Mouse (Mus musculus) testis, adult 2 months (tissue): ENCODE results near the gene Gm20869.
"Not testable (repeated sequence)": the region's sequence is repeated elsewhere in the genome, so short reads cannot be mapped to it uniquely, and the experiment has no call there.

Experiments used
- CTCF ChIP-seq: fragments of 200-500 bp; IDR thresholded peaks from 2 replicates; pipeline ENCODE4 v1.5.1; 2012; ENCODE audit warnings: low read depth, mild to moderate bottlenecking, inconsistent platforms, low read length, moderate library complexity; ENCODE audit not compliant: control insufficient read depth, insufficient read depth, insufficient replicate concordance
- POLR2A ChIP-seq: fragments of 200-500 bp; IDR thresholded peaks from 2 replicates; pipeline ENCODE4 v1.6.1; 2012; ENCODE audit warnings: low read depth, mild to moderate bottlenecking, inconsistent platforms, low read length, moderate library complexity; ENCODE audit not compliant: control insufficient read depth

DNA sequence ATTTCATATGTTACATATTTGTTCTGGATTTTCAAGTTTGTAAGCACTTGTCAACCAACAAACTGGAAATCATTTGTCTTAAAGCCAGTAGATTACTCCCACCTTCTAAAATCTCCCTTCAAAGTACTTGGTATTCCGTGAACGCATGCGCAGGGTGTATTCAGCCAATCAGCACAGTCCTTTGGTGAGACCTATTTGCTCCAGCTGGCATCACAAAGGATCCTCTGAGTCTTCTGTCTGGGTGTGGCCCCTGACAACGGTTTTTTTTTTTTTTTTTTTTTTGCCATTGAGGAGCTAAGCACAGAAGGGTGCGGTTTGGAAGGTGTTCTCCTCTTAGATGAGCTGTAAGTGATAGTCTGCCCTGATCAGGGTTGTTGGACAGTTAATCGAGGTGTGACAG, at the start of gene Gm20869:
- not testable (repeated sequence) for TF ChIP-seq CTCF, POLR2A
